ENCODE assay signal across 8 mouse cellular contexts in the genomic region with DNA sequence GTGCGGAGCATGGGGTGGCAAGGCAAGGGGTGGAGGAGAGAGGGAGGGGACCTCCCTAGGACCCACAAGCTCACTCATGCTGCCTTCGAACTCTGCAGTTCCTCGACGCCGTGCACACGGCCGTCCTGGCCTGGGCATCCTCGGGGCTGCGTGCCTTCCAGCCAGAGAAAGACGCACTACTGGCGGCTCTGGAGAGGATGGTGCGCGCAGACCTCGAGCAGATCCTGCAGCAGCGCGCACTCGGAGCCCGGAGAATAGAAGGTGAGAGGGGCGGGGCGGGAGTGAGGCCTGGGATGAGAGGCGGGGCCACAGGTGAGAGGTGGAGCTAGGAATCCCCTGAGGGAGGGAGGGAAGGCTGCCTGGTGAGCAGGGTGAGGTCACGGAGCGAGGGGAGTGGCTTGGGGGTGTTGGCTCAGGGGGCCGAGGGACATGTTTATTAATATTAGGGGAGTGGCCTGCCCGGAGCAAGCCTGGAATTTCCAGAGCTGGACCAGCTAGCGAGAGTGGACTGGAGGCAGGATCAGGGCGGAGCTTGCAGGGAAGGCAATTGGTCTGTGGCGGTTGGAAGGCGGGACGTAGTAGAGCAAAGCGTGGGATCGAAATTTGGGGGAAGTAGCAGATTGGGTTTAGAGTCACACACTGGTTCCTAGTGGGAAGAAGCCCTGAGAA. TPM values are rescaled to one million over a fixed set of nuclear protein-coding genes. Genes with fewer than 3 reads are reported as not detected.
DNase-seq lines count a peak whose midpoint lies in the region; ATAC-seq and TF ChIP-seq lines count a peak whose summit lies in the region.

No protein-coding gene starts in this region.

- TF ChIP-seq CTCF in small intestine, adult 2 months (IDR thresholded peaks at IDR 0.05; ENCODE audit: extremely low read depth, insufficient read length, insufficient replicate concordance, low read depth, low read length), result no peak

- ATAC-seq in frontal cortex, adult (ENCODE audit: low TSS enrichment), result peak; percentile 63
- peak; percentile 82 for ATAC-seq in embryonic facial prominence, embryonic 14.5 days (ENCODE audit: low read depth)
- peak; percentile 74 for ATAC-seq in heart, embryonic 15.5 days (replicated peaks; ENCODE audit: insufficient number of reproducible peaks, insufficient read depth, low FRiP score, low read depth)

- WGBS in embryonic facial prominence, embryonic 14.5 days, result 2% methylated on average over 32 of the region's 32 CpGs
- WGBS in heart, embryonic 15.5 days, result 3% methylated on average over 32 of the region's 32 CpGs
- WGBS in small intestine, adult 2 months, result 1% methylated on average over 32 of the region's 32 CpGs

- peaks cover 17% of the 10 kb centered on the region for H3K27me3 ChIP-seq in embryonic facial prominence, embryonic 14.5 days (replicated peaks; ENCODE audit: control insufficient read depth, insufficient read depth, low read length)
- peaks cover 47% of the 10 kb centered on the region for H3K27me3 ChIP-seq in heart, embryonic 15.5 days
- H3K27me3 ChIP-seq in small intestine, adult 2 months (ENCODE audit: control insufficient read depth, insufficient read depth, low read length), result peaks cover 6% of the 10 kb centered on the region

- DNase-seq in frontal cortex, postnatal 36 days (ENCODE audit: low spot score in 2 of 2), result no peak
- DNase-seq in embryonic facial prominence, embryonic 14.5 days (ENCODE audit: low spot score), result peak; percentile 91
- DNase-seq in kidney, postnatal 10 days, result peak; percentile 91
- DNase-seq in lung, postnatal 4 days, result peak; percentile 86 to 92
- no peak for DNase-seq in frontal cortex, postnatal 25 days (ENCODE audit: low spot score in 2 of 2)

- H3K36me3 ChIP-seq in embryonic facial prominence, embryonic 14.5 days (ENCODE audit: control insufficient read depth, insufficient read depth, low read length), result no peaks in the 10 kb centered on the region
- H3K36me3 ChIP-seq in heart, embryonic 15.5 days, result 0 out of 2 replicates have a peak, but pooled peaks cover 5% of the 10 kb centered on the region
- H3K36me3 ChIP-seq in small intestine, adult 2 months (ENCODE audit: control insufficient read depth, insufficient read depth, low read length), result no peaks in the 10 kb centered on the region

- TF ChIP-seq POLR2A in small intestine, adult 2 months (IDR thresholded peaks at IDR 0.05; ENCODE audit: low read depth, low read length), result no peak

- peaks cover 4% of the 10 kb centered on the region; the same call in 1 of the 2 replicates for H3K4me1 ChIP-seq in embryonic facial prominence, embryonic 14.5 days (ENCODE audit: control insufficient read depth, insufficient read depth, low read length)
- H3K4me1 ChIP-seq in heart, embryonic 15.5 days (replicated peaks), result peaks cover 17% of the 10 kb centered on the region
- peaks cover 14% of the 10 kb centered on the region for H3K4me1 ChIP-seq in small intestine, adult 2 months (ENCODE audit: control insufficient read depth, insufficient read depth, insufficient read length, low read length)

- no peak overlapping the region for H3K27ac ChIP-seq in embryonic facial prominence, embryonic 14.5 days (replicated peaks; ENCODE audit: low read depth, low read length)
- H3K27ac ChIP-seq in heart, embryonic 15.5 days, result no peak overlapping the region
- no peak overlapping the region for H3K27ac ChIP-seq in small intestine, adult 2 months (ENCODE audit: insufficient read depth, low read depth, low read length)

- peak overlapping the region; percentile 42 for H3K4me3 ChIP-seq in embryonic facial prominence, embryonic 14.5 days (ENCODE audit: low read depth, low read length)
- H3K4me3 ChIP-seq in heart, embryonic 15.5 days, result peak overlapping the region; percentile 43
- peak overlapping the region; percentile 50 for H3K4me3 ChIP-seq in small intestine, adult 2 months (ENCODE audit: low read depth, low read length)

- peak overlapping the region; percentile 53 for H3K9ac ChIP-seq in embryonic facial prominence, embryonic 14.5 days (ENCODE audit: low read depth, low read length)
- H3K9ac ChIP-seq in heart, embryonic 15.5 days, result peak overlapping the region; percentile 15; the same call in 1 of the 2 replicates

- peak overlapping the region; percentile 64 for H3K4me2 ChIP-seq in embryonic facial prominence, embryonic 14.5 days (ENCODE audit: low read depth, low read length)
- peak overlapping the region; percentile 70 for H3K4me2 ChIP-seq in heart, embryonic 15.5 days

- no peaks in the 10 kb centered on the region for H3K9me3 ChIP-seq in embryonic facial prominence, embryonic 14.5 days (ENCODE audit: control insufficient read depth, low read length)
- H3K9me3 ChIP-seq in heart, embryonic 15.5 days (replicated peaks), result no peaks in the 10 kb centered on the region

RNA-seq across cellular contexts. Expression of a gene that starts 5.4 kb away (rescaled TPM):
- polyA plus RNA-seq in embryonic facial prominence, embryonic 14.5 days (2014; fragmentation: Nextera tagmentation; extraction: Ambion mirVana), result 2.3 and 3.5 TPM in 2 replicates
- polyA plus RNA-seq in heart, embryonic 15.5 days (2015; fragmentation: Nextera tagmentation; extraction: Ambion mirVana), result 2.1 and 3.1 TPM in 2 replicates
- 1.7 and 4.5 TPM in 2 replicates for polyA plus RNA-seq in small intestine, adult 2 months (2012; rRNA removed)

RNA-seq across cellular contexts. Expression of a gene that starts 8.0 kb away (rescaled TPM):
- 107 and 112 TPM in 2 replicates for polyA plus RNA-seq in embryonic facial prominence, embryonic 14.5 days (2014; fragmentation: Nextera tagmentation; extraction: Ambion mirVana)
- polyA plus RNA-seq in heart, embryonic 15.5 days (2015; fragmentation: Nextera tagmentation; extraction: Ambion mirVana), result 50.4 and 64.5 TPM in 2 replicates
- polyA plus RNA-seq in small intestine, adult 2 months (2012; rRNA removed), result 52.4 and 59.8 TPM in 2 replicates

RNA-seq across cellular contexts. Expression of a gene that starts 10.8 kb away (rescaled TPM):
- polyA plus RNA-seq in embryonic facial prominence, embryonic 14.5 days (2014; fragmentation: Nextera tagmentation; extraction: Ambion mirVana), result 239 and 245 TPM in 2 replicates
- polyA plus RNA-seq in heart, embryonic 15.5 days (2015; fragmentation: Nextera tagmentation; extraction: Ambion mirVana), result 159 and 171 TPM in 2 replicates
- polyA plus RNA-seq in small intestine, adult 2 months (2012; rRNA removed), result 174 and 266 TPM in 2 replicates

RNA-seq across cellular contexts. Expression of a gene that starts 34.1 kb away (rescaled TPM):
- polyA plus RNA-seq in embryonic facial prominence, embryonic 14.5 days (2014; fragmentation: Nextera tagmentation; extraction: Ambion mirVana), result 15.5 and 20.4 TPM in 2 replicates
- polyA plus RNA-seq in heart, embryonic 15.5 days (2015; fragmentation: Nextera tagmentation; extraction: Ambion mirVana), result 18.8 and 27.8 TPM in 2 replicates
- polyA plus RNA-seq in small intestine, adult 2 months (2012; rRNA removed), result 28.6 and 29.6 TPM in 2 replicates

RNA-seq across cellular contexts. Expression of a gene that starts 36.4 kb away (rescaled TPM):
- 0.07 TPM in 1 of 2 replicates, not detected in the other for polyA plus RNA-seq in embryonic facial prominence, embryonic 14.5 days (2014; fragmentation: Nextera tagmentation; extraction: Ambion mirVana)
- polyA plus RNA-seq in heart, embryonic 15.5 days (2015; fragmentation: Nextera tagmentation; extraction: Ambion mirVana), result 0.08 TPM in 1 of 2 replicates, not detected in the other
- not detected in 2 replicates for polyA plus RNA-seq in small intestine, adult 2 months (2012; rRNA removed)

Comparison
In these comparisons a context has a peak if more than half of its experiments do, and no peak if none do; other contexts are left out.
1. DNase-seq: peak in embryonic facial prominence, embryonic 14.5 days (single experiment), kidney, postnatal 10 days (single experiment) and lung, postnatal 4 days (2 of 2); none in frontal cortex, postnatal 36 days (0 of 2) and frontal cortex, postnatal 25 days (0 of 2).
2. Peak in every context shown above with its lines, with median percentiles within 50 percentile points of each other: ATAC-seq and H3K4me3 ChIP-seq.